Mouse (Mus musculus): Measurements from ENCODE around the gene Amdhd2. TPM values are rescaled to one million over a fixed set of nuclear protein-coding genes. Genes with fewer than 3 reads are reported as not detected.
A peak's percentile ranks its signal among the peaks of the same experiment; 100 is the strongest.

Amdhd2 gene
- polyA plus RNA-seq, 1 experiment from 2014 or later = 25.8 TPM

GRCm38 (mm10) chr17:24208641-24209042, 45.1 kb upstream of the Amdhd2 start:
- Histone ChIP-seq H3K27ac (replicated peaks; ENCODE audit: low read depth, low read length) (peak overlapping the region; percentile 74), H3K9ac (replicated peaks; ENCODE audit: low read length) (peak overlapping the region; percentile 75), H3K4me3 (replicated peaks; ENCODE audit: low read depth, low read length) (peak overlapping the region; percentile 44), H3K9me3 (ENCODE audit: control insufficient read depth, low read length) (no peaks in the 10 kb centered on the region), H3K27me3 (ENCODE audit: control insufficient read depth, insufficient read depth, low read length) (peaks cover 15% of the 10 kb centered on the region; the same call in 1 of the 2 replicates), H3K4me1 (ENCODE audit: control insufficient read depth, insufficient read depth, low read length) (peaks cover 76% of the 10 kb centered on the region), H3K36me3 (ENCODE audit: control insufficient read depth, insufficient read depth, low read length) (no peaks in the 10 kb centered on the region), H3K4me2 (ENCODE audit: low read length) (peak overlapping the region; percentile 94)
- ATAC-seq (ENCODE audit: low FRiP score, low TSS enrichment) = no peak
- DNase-seq = peak; percentile 50
- 1% methylated on average over 29 of the region's 29 CpGs for WGBS

- no peak for ATAC-seq (ENCODE audit: low FRiP score, low TSS enrichment)
Observed at GRCm38 (mm10) chr17:24207768-24208640, 44.4 kb upstream of the Amdhd2 start.

GRCm38 (mm10) chr17:24206451-24207351, 43.1 kb upstream of the Amdhd2 start:
- DNase-seq (peak; percentile 78), ATAC-seq (ENCODE audit: low FRiP score, low TSS enrichment) (no peak)
- H3K4me3 ChIP-seq (replicated peaks; ENCODE audit: low read depth, low read length) = peak overlapping the region; percentile 74
- H3K4me1 ChIP-seq (ENCODE audit: control insufficient read depth, insufficient read depth, low read length) = peaks cover 82% of the 10 kb centered on the region
- no peaks in the 10 kb centered on the region for H3K36me3 ChIP-seq (ENCODE audit: control insufficient read depth, insufficient read depth, low read length)
- peaks cover 15% of the 10 kb centered on the region; the same call in 1 of the 2 replicates for H3K27me3 ChIP-seq (ENCODE audit: control insufficient read depth, insufficient read depth, low read length)
- 4% methylated on average over 62 of the region's 62 CpGs for WGBS
- H3K4me2 ChIP-seq (ENCODE audit: low read length) = peak overlapping the region; percentile 94
- H3K9ac ChIP-seq (replicated peaks; ENCODE audit: low read length) = peak overlapping the region; percentile 61; the same call in 1 of the 2 replicates
- peak overlapping the region; percentile 66 for H3K27ac ChIP-seq (replicated peaks; ENCODE audit: low read depth, low read length)
- no peaks in the 10 kb centered on the region for H3K9me3 ChIP-seq (ENCODE audit: control insufficient read depth, low read length)

More at GRCm38 (mm10) chr17:24207768-24208640, 44.4 kb upstream of the Amdhd2 start:
- H3K4me2 ChIP-seq (ENCODE audit: low read length) = peak overlapping the region; percentile 94
- no peaks in the 10 kb centered on the region for H3K9me3 ChIP-seq (ENCODE audit: control insufficient read depth, low read length)
- no peaks in the 10 kb centered on the region for H3K36me3 ChIP-seq (ENCODE audit: control insufficient read depth, insufficient read depth, low read length)
- H3K4me1 ChIP-seq (ENCODE audit: control insufficient read depth, insufficient read depth, low read length) = peaks cover 82% of the 10 kb centered on the region
- no peak for DNase-seq
- WGBS = 55% methylated on average over 34 of the region's 34 CpGs
- H3K4me3 ChIP-seq (replicated peaks; ENCODE audit: low read depth, low read length) = peak overlapping the region; percentile 44
- peak overlapping the region; percentile 75 for H3K9ac ChIP-seq (replicated peaks; ENCODE audit: low read length)
- H3K27me3 ChIP-seq (ENCODE audit: control insufficient read depth, insufficient read depth, low read length) = peaks cover 15% of the 10 kb centered on the region; the same call in 1 of the 2 replicates
- no peak overlapping the region for H3K27ac ChIP-seq (replicated peaks; ENCODE audit: low read depth, low read length)

- DNase-seq = peak; percentile 67
Observed at GRCm38 (mm10) chr17:24205908-24206361, 42.4 kb upstream of the Amdhd2 start.

GRCm38 (mm10) chr17:24205284-24205888, 41.8 kb upstream of the Amdhd2 start, which contains the start of gene Tbc1d24:
Tbc1d24 (minus strand) TSS chr17:24205562.
- H3K9me3 ChIP-seq (ENCODE audit: control insufficient read depth, low read length) = no peaks in the 10 kb centered on the region
- H3K36me3 ChIP-seq (ENCODE audit: control insufficient read depth, insufficient read depth, low read length) = no peaks in the 10 kb centered on the region
- peaks cover 71% of the 10 kb centered on the region for H3K4me1 ChIP-seq (ENCODE audit: control insufficient read depth, insufficient read depth, low read length)
- H3K4me2 ChIP-seq (ENCODE audit: low read length) = peak within 1 kb of the TSS; percentile 94
- peak; percentile 98 for DNase-seq
- H3K27ac ChIP-seq (replicated peaks; ENCODE audit: low read depth, low read length) = peak within 1 kb of the TSS; percentile 77
- H3K4me3 ChIP-seq (replicated peaks; ENCODE audit: low read depth, low read length) = peak within 1 kb of the TSS; percentile 74
- peak within 1 kb of the TSS; percentile 87 for H3K9ac ChIP-seq (replicated peaks; ENCODE audit: low read length)
- peaks cover 15% of the 10 kb centered on the region; the same call in 1 of the 2 replicates for H3K27me3 ChIP-seq (ENCODE audit: control insufficient read depth, insufficient read depth, low read length)
- WGBS = under 1% methylated on average over 65 of the region's 65 CpGs
- ATAC-seq (ENCODE audit: low FRiP score, low TSS enrichment) = peak; percentile 84

More at GRCm38 (mm10) chr17:24205908-24206361, 42.4 kb upstream of the Amdhd2 start:
- Histone ChIP-seq H3K27ac (replicated peaks; ENCODE audit: low read depth, low read length) (peak overlapping the region; percentile 77), H3K4me3 (replicated peaks; ENCODE audit: low read depth, low read length) (peak overlapping the region; percentile 74), H3K9ac (replicated peaks; ENCODE audit: low read length) (peak overlapping the region; percentile 87), H3K9me3 (ENCODE audit: control insufficient read depth, low read length) (no peaks in the 10 kb centered on the region), H3K4me2 (ENCODE audit: low read length) (peak overlapping the region; percentile 94), H3K36me3 (ENCODE audit: control insufficient read depth, insufficient read depth, low read length) (no peaks in the 10 kb centered on the region), H3K27me3 (ENCODE audit: control insufficient read depth, insufficient read depth, low read length) (peaks cover 15% of the 10 kb centered on the region; the same call in 1 of the 2 replicates), H3K4me1 (ENCODE audit: control insufficient read depth, insufficient read depth, low read length) (peaks cover 74% of the 10 kb centered on the region)
- WGBS = 5% methylated on average over 15 of the region's 15 CpGs
- peak; percentile 34 for ATAC-seq (ENCODE audit: low FRiP score, low TSS enrichment)

- H3K36me3 ChIP-seq (ENCODE audit: control insufficient read depth, insufficient read depth, low read length) = no peaks in the 10 kb centered on the region
- DNase-seq (no peak), ATAC-seq (ENCODE audit: low FRiP score, low TSS enrichment) (no peak)
- H3K4me1 ChIP-seq (ENCODE audit: control insufficient read depth, insufficient read depth, low read length) = peaks cover 68% of the 10 kb centered on the region
- 11% methylated on average over 7 of the region's 7 CpGs for WGBS
- H3K27me3 ChIP-seq (ENCODE audit: control insufficient read depth, insufficient read depth, low read length) = peaks cover 15% of the 10 kb centered on the region; the same call in 1 of the 2 replicates
- peak overlapping the region; percentile 94 for H3K4me2 ChIP-seq (ENCODE audit: low read length)
- peak overlapping the region; percentile 87 for H3K9ac ChIP-seq (replicated peaks; ENCODE audit: low read length)
- H3K9me3 ChIP-seq (ENCODE audit: control insufficient read depth, low read length) = no peaks in the 10 kb centered on the region
- H3K4me3 ChIP-seq (replicated peaks; ENCODE audit: low read depth, low read length) = peak overlapping the region; percentile 74
- peak overlapping the region; percentile 57 for H3K27ac ChIP-seq (replicated peaks; ENCODE audit: low read depth, low read length)
Observed at GRCm38 (mm10) chr17:24204846-24205245, 41.3 kb upstream of the Amdhd2 start.

- Histone ChIP-seq H3K27ac (replicated peaks; ENCODE audit: low read depth, low read length) (no peak overlapping the region), H3K4me1 (ENCODE audit: control insufficient read depth, insufficient read depth, low read length) (peaks cover 58% of the 10 kb centered on the region)
Observed at GRCm38 (mm10) chr17:24203611-24204534, 40.3 kb upstream of the Amdhd2 start.

More at GRCm38 (mm10) chr17:24203611-24204534, 40.3 kb upstream of the Amdhd2 start:
- no peak for ATAC-seq (ENCODE audit: low FRiP score, low TSS enrichment)
- Histone ChIP-seq H3K9me3 (ENCODE audit: control insufficient read depth, low read length) (no peaks in the 10 kb centered on the region), H3K27me3 (ENCODE audit: control insufficient read depth, insufficient read depth, low read length) (peaks cover 15% of the 10 kb centered on the region; the same call in 1 of the 2 replicates), H3K9ac (replicated peaks; ENCODE audit: low read length) (peak overlapping the region; percentile 87; the same call in 1 of the 2 replicates), H3K4me3 (replicated peaks; ENCODE audit: low read depth, low read length) (peak overlapping the region; percentile 74; the same call in 1 of the 2 replicates), H3K36me3 (ENCODE audit: control insufficient read depth, insufficient read depth, low read length) (no peaks in the 10 kb centered on the region), H3K4me2 (ENCODE audit: low read length) (peak overlapping the region; percentile 94)
- DNase-seq = no peak
- 64% methylated on average over 3 of the region's 3 CpGs for WGBS

Measured in midbrain, embryonic 14.5 days (tissue).